Mouse (Mus musculus) heart, embryonic 13.5 days (tissue): ENCODE measurements around the gene Myoz1. TPM values are rescaled to one million over a fixed set of nuclear protein-coding genes. Genes with fewer than 3 reads are reported as not detected.

Experiments used
- ATAC-seq: fragments of 200-750 bp; cut with Nextera tagmentation; 2 replicates; pipeline ENCODE4 v1.8.0; 2017; ENCODE audit warnings: moderate TSS enrichment; ENCODE audit not compliant: insufficient number of reproducible peaks, low FRiP score, low TSS enrichment; ENCODE audit errors: extremely low read depth
- H3K27ac ChIP-seq: fragments of 300-500 bp; sonication (generic); replicated peaks from 2 replicates; pipeline ENCODE4 v1.5.1; 2015; ENCODE audit warnings: moderate library complexity, mild to moderate bottlenecking, inconsistent platforms
- H3K27me3 ChIP-seq: fragments of 300-500 bp; sonication (generic); replicated peaks from 2 replicates; pipeline ENCODE4 v1.6.1; 2015; ENCODE audit warnings: mild to moderate bottlenecking, inconsistent platforms
- H3K36me3 ChIP-seq: fragments of 300-500 bp; sonication (generic); 2 replicates; pipeline ENCODE4 v1.6.1; 2015; ENCODE audit warnings: mild to moderate bottlenecking, inconsistent platforms
- H3K4me1 ChIP-seq: fragments of 300-500 bp; sonication (generic); 2 replicates; pipeline ENCODE4 v1.6.1; 2015; ENCODE audit warnings: inconsistent platforms
- H3K4me2 ChIP-seq: fragments of 300-500 bp; sonication (generic); 2 replicates; pipeline ENCODE4 v1.6.1; 2015; ENCODE audit warnings: inconsistent platforms, mild to moderate bottlenecking, moderate library complexity
- H3K4me3 ChIP-seq: fragments of 300-500 bp; sonication (generic); 2 replicates; pipeline ENCODE4 v1.5.1; 2015; ENCODE audit warnings: moderate library complexity, mild to moderate bottlenecking, inconsistent platforms
- H3K9ac ChIP-seq: fragments of 300-500 bp; sonication (generic); 2 replicates; pipeline ENCODE4 v1.6.1; 2015; ENCODE audit warnings: inconsistent platforms, mild to moderate bottlenecking, moderate library complexity
- H3K9me3 ChIP-seq: fragments of 300-500 bp; sonication (generic); 2 replicates; pipeline ENCODE4 v1.6.1; 2016; ENCODE audit warnings: inconsistent platforms
- WGBS: fragments of 180-500 bp; shearing (Covaris S2); methylation state at CpG from one replicate; pipeline ENCODE4 v1.1.7; 2015; ENCODE audit warnings: mixed read lengths; 5-methylcytosine and 5-hydroxymethylcytosine counted together
- polyA plus RNA-seq: library from polyadenylated mRNA; unstranded; fragments of >200 nt; fragmentation: Nextera tagmentation; extraction: Ambion mirVana; gene quantifications from 2 replicates; pipeline ENCODE4 v1.2.1, GENCODE M21; 2015

The Myoz1 gene
- polyA plus RNA-seq, 1 experiment from 2014 or later: 14.3 TPM

GRCm38 (mm10) chr14:20668154-20668810 lies 11.9 kb upstream of the Myoz1 start, which contains the start of gene Synpo2l:
Synpo2l (minus strand) TSS chr14:20668354.
- Histone ChIP-seq H3K4me1 (peaks cover 43% of the 10 kb centered on the region), H3K27me3 (0 out of 2 replicates have a peak, but pooled peaks cover 3% of the 10 kb centered on the region), H3K9me3 (no peaks in the 10 kb centered on the region), H3K27ac (peak within 1 kb of the TSS; percentile 98), H3K36me3 (no peaks in the 10 kb centered on the region), H3K4me3 (peak within 1 kb of the TSS; percentile 44), H3K9ac (peak within 1 kb of the TSS; percentile 82), H3K4me2 (peak within 1 kb of the TSS; percentile 91)
- no peak for ATAC-seq
- WGBS: 42% methylated on average over 8 of the region's 8 CpGs

- Histone ChIP-seq H3K27me3 (peaks cover 10% of the 10 kb centered on the region), H3K36me3 (no peaks in the 10 kb centered on the region), H3K27ac (peak overlapping the region; percentile 98), H3K9ac (peak overlapping the region; percentile 82), H3K4me1 (peaks cover 43% of the 10 kb centered on the region), H3K4me2 (peak overlapping the region; percentile 91), H3K9me3 (no peaks in the 10 kb centered on the region), H3K4me3 (peak overlapping the region; percentile 44)
- ATAC-seq: no peak
- 69% methylated on average over 1 of the region's 1 CpGs for WGBS
Observed at GRCm38 (mm10) chr14:20667469-20667868, 11.1 kb upstream of the Myoz1 start.

- Histone ChIP-seq H3K9me3 (no peaks in the 10 kb centered on the region), H3K36me3 (peaks cover 21% of the 10 kb centered on the region), H3K4me3 (peak overlapping the region; percentile 68), H3K27ac (peak overlapping the region; percentile 98), H3K4me1 (peaks cover 66% of the 10 kb centered on the region), H3K27me3 (peaks cover 7% of the 10 kb centered on the region), H3K9ac (peak overlapping the region; percentile 89), H3K4me2 (peak overlapping the region; percentile 91)
- ATAC-seq: peak; percentile 56; the same call in 1 of the 2 replicates
- WGBS: 24% methylated on average over 3 of the region's 3 CpGs
Observed at GRCm38 (mm10) chr14:20664436-20664835, 8.1 kb upstream of the Myoz1 start.

- ATAC-seq: no peak
- H3K9ac ChIP-seq: peak overlapping the region; percentile 89
- H3K4me2 ChIP-seq: peak overlapping the region; percentile 91
- H3K36me3 ChIP-seq: peaks cover 21% of the 10 kb centered on the region
- H3K4me3 ChIP-seq: peak overlapping the region; percentile 68
- H3K27ac ChIP-seq: peak overlapping the region; percentile 98
- H3K4me1 ChIP-seq: peaks cover 61% of the 10 kb centered on the region
- no peaks in the 10 kb centered on the region for H3K9me3 ChIP-seq
- H3K27me3 ChIP-seq: peaks cover 7% of the 10 kb centered on the region
- 16% methylated on average over 2 of the region's 2 CpGs for WGBS
Observed at GRCm38 (mm10) chr14:20663601-20664000, 7.3 kb upstream of the Myoz1 start.

- Histone ChIP-seq H3K4me1 (peaks cover 61% of the 10 kb centered on the region), H3K9ac (peak overlapping the region; percentile 89), H3K4me2 (peak overlapping the region; percentile 91), H3K9me3 (no peaks in the 10 kb centered on the region), H3K27ac (peak overlapping the region; percentile 98), H3K36me3 (peaks cover 21% of the 10 kb centered on the region), H3K4me3 (peak overlapping the region; percentile 68), H3K27me3 (peaks cover 7% of the 10 kb centered on the region)
- ATAC-seq: no peak
- WGBS: 29% methylated on average over 3 of the region's 3 CpGs
Observed at GRCm38 (mm10) chr14:20662740-20663139, 6.4 kb upstream of the Myoz1 start.

- no peaks in the 10 kb centered on the region for H3K9me3 ChIP-seq
- H3K4me2 ChIP-seq: peak overlapping the region; percentile 91
- peak overlapping the region; percentile 68 for H3K4me3 ChIP-seq
- H3K4me1 ChIP-seq: peaks cover 56% of the 10 kb centered on the region
- peak overlapping the region; percentile 98 for H3K27ac ChIP-seq
- 4% methylated on average over 19 of the region's 19 CpGs for WGBS
- H3K27me3 ChIP-seq: peaks cover 7% of the 10 kb centered on the region
- H3K9ac ChIP-seq: peak overlapping the region; percentile 89
- H3K36me3 ChIP-seq: peaks cover 21% of the 10 kb centered on the region
- ATAC-seq: no peak
Observed at GRCm38 (mm10) chr14:20661661-20662331, 5.5 kb upstream of the Myoz1 start.

- Histone ChIP-seq H3K4me2 (peak overlapping the region; percentile 91), H3K27ac (peak overlapping the region; percentile 98), H3K9ac (peak overlapping the region; percentile 89), H3K4me1 (peaks cover 56% of the 10 kb centered on the region), H3K9me3 (no peaks in the 10 kb centered on the region), H3K36me3 (peaks cover 21% of the 10 kb centered on the region), H3K27me3 (peaks cover 7% of the 10 kb centered on the region), H3K4me3 (peak overlapping the region; percentile 68)
- ATAC-seq: peak; percentile 47
- 2% methylated on average over 52 of the region's 52 CpGs for WGBS
Observed at GRCm38 (mm10) chr14:20660827-20661660, 4.7 kb upstream of the Myoz1 start.

- no peak for ATAC-seq
- 89% methylated on average over 7 of the region's 7 CpGs for WGBS
- Histone ChIP-seq H3K4me2 (peak overlapping the region; percentile 91), H3K9ac (peak overlapping the region; percentile 89), H3K4me1 (peaks cover 58% of the 10 kb centered on the region), H3K4me3 (no peak overlapping the region), H3K27ac (peak overlapping the region; percentile 98), H3K36me3 (peaks cover 21% of the 10 kb centered on the region), H3K27me3 (peaks cover 7% of the 10 kb centered on the region), H3K9me3 (no peaks in the 10 kb centered on the region)
Observed at GRCm38 (mm10) chr14:20659687-20660086, 3.3 kb upstream of the Myoz1 start.

- Histone ChIP-seq H3K4me1 (peaks cover 56% of the 10 kb centered on the region), H3K9me3 (no peaks in the 10 kb centered on the region), H3K4me3 (no peak overlapping the region), H3K9ac (no peak overlapping the region), H3K27ac (peak overlapping the region; percentile 98; the same call in 1 of the 2 replicates), H3K27me3 (peaks cover 7% of the 10 kb centered on the region), H3K4me2 (no peak overlapping the region), H3K36me3 (peaks cover 21% of the 10 kb centered on the region)
- no peak for ATAC-seq
- 62% methylated on average over 6 of the region's 6 CpGs for WGBS
Observed at GRCm38 (mm10) chr14:20658902-20659301, 2.6 kb upstream of the Myoz1 start.

GRCm38 (mm10) chr14:20658326-20658725 lies 2.0 kb upstream of the Myoz1 start:
- H3K9ac ChIP-seq: no peak overlapping the region
- H3K4me3 ChIP-seq: no peak overlapping the region
- H3K9me3 ChIP-seq: no peaks in the 10 kb centered on the region
- peaks cover 7% of the 10 kb centered on the region for H3K27me3 ChIP-seq
- peak overlapping the region; percentile 10; the same call in 1 of the 2 replicates for H3K27ac ChIP-seq
- peaks cover 56% of the 10 kb centered on the region for H3K4me1 ChIP-seq
- peaks cover 21% of the 10 kb centered on the region for H3K36me3 ChIP-seq
- no peak overlapping the region for H3K4me2 ChIP-seq
- ATAC-seq: no peak

- H3K4me3 ChIP-seq: peak overlapping the region; percentile 39
- no peak for ATAC-seq
- peaks cover 52% of the 10 kb centered on the region for H3K4me1 ChIP-seq
- peak overlapping the region; percentile 76; the same call in 1 of the 2 replicates for H3K9ac ChIP-seq
- WGBS: 53% methylated on average over 9 of the region's 9 CpGs
- no peaks in the 10 kb centered on the region for H3K27me3 ChIP-seq
- peaks cover 9% of the 10 kb centered on the region for H3K36me3 ChIP-seq
- peak overlapping the region; percentile 63 for H3K4me2 ChIP-seq
- peak overlapping the region; percentile 74 for H3K27ac ChIP-seq
- H3K9me3 ChIP-seq: no peaks in the 10 kb centered on the region
Observed at GRCm38 (mm10) chr14:20655731-20656130, 609 bp downstream of the Myoz1 start.
